Mouse (Mus musculus): ENCODE data around the gene Sugct. TPM values are rescaled to one million over a fixed set of nuclear protein-coding genes. Genes with fewer than 3 reads are reported as not detected.

The Sugct gene
- total RNA-seq (2023; ENCODE audit: inconsistent age) = not detected in 4 replicates

GRCm38 (mm10) chr13:17694911-17695699, at the start of gene Sugct, which contains the start of gene Mplkip:
Gene Sugct (minus strand): TSS chr13:17695553.
Gene Mplkip (plus strand): TSS chr13:17695192.

Other genes with a start within 250 kb of the Sugct start
- 18.4 to 21.7 TPM (median 20.3 TPM) in 4 replicates for gene Mplkip, start 361 bp downstream of the Sugct start, total RNA-seq (2023; ENCODE audit: inconsistent age)
- gene Cdk13, start 109.5 kb upstream of the Sugct start, total RNA-seq (2023; ENCODE audit: inconsistent age) = 173 to 197 TPM (median 179 TPM) in 4 replicates
- gene Rala, start 248.7 kb upstream of the Sugct start, total RNA-seq (2023; ENCODE audit: inconsistent age) = 27.5 to 29.4 TPM (median 28.7 TPM) in 4 replicates